Mouse (Mus musculus) lung, adult 18-20 months (tissue): ENCODE measurements around the gene Ndufa12.

Source experiments
- DNase-seq, 2 experiments: peaks; one replicate each; pipeline ENCODE4 v3.0.0; 2022; ENCODE audit warnings: mixed read lengths in 2 of 2

Ndufa12 gene

DNA sequence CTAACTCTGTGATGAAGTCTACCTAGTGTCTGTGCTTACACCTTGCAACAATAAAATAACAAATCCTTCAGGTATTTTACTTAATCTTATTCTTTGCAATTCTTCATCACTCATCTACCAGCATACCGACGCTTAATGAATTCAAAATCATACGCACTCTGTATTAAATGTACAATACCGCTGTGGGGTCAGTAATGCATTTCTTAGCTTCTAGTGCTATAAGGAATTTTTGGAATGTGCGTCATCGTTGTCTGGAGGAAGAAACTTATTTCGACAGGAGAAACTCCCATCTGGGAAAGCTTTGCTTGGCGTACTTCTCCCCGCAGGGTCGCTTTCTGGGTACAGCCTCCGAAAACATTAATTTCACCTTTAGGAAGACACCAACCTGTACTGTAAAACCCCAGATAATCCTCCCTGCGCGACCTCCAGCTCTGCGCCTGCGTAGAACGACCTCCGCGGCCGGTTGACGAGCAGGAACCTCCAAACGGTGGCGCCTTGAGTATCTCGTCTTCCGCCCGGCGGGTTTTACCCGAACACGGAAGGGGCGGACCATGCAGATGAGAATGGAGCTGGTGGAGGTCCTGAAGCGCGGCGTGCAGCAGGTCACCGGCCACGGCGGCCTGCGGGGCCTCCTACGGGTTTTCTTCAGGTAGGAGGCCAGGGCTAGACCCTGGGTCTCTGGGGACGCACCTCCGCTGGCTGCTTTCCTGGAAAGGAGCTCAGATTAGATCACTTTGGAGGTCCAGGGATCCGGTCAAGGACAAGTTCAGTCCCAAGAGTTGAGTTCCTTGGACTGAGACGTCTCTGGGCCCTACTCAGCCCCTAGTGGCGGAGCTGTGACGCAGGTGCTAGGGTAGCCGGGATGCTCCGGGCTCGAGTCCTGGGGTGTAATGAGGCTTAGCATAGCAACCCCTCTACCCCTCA, at the start of gene Ndufa12:
TSS of gene Ndufa12 (plus strand) at position 239 of the 924 bp plus-strand sequence.
- DNase-seq: peak; percentile 94 to 95

DNA sequence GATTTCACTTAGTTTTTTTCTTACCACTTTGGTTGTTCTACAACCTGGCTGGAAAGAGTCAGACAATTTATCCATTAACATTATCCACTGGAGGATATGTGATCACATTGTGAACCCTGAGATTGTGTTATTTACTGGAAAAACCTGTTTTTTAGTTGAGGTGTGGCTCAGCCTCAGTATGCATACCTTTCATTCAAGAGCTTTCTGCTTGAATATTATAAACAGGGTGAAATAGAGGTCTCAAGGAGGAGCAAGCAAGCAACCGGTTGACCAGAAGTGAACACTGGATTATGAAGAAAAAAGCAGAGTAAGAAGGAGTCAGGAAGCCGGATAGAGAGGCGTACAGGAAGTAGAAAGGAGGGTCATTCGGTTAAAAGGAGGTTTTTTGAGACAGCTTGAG, 47.0 kb upstream of the Ndufa12 start:
- DNase-seq: peak in 1 of 2 experiments; percentile 20

DNA sequence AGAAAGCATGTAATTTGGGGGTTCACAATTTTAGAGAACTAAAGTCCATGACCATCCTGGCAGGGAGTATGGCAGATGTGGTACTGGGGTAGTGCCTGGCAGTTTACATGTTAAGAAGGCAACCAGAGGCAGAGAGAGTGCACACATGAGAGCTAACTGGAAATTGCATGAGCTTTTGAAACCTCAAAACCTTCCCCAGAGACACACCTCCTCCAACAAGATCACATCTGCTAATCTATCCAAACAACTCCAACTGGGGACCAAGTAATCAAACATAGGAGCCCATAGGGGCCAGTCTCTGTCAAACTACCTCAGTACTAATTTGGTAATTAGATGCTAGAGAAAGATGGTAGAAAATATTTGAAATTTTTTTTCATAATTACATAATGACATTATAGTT, 44.7 kb upstream of the Ndufa12 start:
- DNase-seq: no peak

DNA sequence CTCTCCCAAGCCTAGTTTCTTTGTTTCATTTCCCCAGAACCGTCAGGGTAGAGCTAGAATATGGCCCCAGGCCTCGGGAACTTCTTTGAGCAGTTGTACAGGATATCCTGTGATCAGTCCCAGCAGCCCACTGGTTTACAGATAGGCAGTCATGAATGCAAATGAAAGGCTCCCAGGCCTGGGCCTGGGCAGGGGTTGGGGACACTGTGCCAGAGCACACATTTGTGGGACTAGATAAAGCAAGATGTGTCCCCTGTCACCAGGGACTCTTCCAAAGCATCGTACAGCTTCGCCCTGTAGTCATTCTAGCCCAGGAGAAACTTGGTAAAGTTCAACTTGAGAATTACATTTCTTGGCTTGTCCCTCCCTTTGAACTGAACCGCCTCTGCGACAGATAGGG, 39.6 kb upstream of the Ndufa12 start:
- DNase-seq: no peak

DNA sequence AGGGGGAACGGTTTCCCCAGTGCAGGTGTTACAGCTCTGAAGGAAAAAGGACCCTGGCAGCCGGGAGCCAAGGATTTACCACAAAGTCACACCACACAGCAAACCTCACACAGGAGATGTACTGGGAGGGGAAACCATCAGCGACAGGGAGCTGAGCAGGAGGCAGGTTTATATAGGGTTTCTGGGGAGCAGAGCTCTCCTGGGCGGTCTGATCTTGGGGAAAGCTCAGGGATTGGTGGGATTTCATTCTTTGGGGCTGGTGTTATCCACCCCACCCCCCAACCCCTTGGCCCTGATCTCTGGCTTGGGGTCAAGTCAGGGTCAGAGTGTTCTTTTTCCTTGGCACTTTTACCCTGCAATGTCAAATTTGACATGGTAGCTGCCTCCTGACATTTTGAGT, 39.1 kb upstream of the Ndufa12 start:
- no peak for DNase-seq

DNA sequence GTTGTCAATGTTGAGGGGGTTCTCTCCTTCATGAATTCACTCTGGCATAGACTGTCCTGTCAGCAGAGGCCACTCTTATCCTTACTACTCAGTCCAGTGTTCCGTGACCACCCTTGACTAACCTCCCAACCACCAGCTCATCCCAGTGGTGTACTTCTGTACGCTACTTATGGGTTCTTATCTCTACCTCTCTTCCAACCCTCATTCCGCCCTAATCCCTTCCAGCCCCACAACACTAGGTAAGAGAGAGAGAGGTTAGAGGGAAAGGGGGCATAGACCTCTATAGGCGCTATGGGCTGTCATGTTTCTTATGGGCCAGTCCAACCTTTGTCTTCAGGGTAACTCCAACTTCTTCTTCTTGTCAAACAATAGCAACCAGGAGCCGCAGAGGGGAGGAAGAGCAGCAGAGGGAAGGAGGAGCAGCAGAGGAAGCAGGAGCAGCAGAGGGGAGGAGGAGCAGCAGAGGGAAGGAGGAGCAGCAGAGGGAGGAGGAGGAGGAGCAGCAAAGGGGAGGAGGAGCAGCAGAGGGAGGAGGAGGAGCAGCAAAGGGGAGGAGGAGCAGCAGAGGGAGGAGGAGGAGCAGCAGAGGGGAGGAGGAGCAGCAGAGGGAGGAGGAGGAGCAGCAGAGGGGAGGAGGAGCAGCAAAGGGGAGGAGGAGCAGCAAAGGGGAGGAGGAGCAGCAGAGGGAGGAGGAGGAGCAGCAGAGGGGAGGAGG, 37.3 kb upstream of the Ndufa12 start:
- no peak for DNase-seq

DNA sequence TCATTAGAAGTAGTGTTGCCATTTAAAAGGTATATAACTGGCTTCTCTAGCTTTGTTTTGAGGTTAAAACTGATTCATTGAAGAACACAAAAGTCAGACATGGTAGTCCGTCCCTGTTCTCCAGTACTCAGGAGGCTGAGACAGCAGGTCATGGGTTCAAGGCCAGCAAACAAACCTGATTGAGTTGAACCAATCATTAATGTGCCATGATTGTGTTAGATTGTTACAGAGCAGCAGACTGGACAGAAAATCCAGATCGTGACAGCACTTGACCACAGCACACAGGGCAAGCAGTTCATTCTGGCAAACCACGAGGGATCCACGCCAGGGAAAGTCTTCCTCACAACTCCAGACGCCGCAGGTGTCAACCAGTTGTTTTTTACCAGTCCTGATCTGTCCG, 36.5 kb upstream of the Ndufa12 start:
- no peak for DNase-seq

DNA sequence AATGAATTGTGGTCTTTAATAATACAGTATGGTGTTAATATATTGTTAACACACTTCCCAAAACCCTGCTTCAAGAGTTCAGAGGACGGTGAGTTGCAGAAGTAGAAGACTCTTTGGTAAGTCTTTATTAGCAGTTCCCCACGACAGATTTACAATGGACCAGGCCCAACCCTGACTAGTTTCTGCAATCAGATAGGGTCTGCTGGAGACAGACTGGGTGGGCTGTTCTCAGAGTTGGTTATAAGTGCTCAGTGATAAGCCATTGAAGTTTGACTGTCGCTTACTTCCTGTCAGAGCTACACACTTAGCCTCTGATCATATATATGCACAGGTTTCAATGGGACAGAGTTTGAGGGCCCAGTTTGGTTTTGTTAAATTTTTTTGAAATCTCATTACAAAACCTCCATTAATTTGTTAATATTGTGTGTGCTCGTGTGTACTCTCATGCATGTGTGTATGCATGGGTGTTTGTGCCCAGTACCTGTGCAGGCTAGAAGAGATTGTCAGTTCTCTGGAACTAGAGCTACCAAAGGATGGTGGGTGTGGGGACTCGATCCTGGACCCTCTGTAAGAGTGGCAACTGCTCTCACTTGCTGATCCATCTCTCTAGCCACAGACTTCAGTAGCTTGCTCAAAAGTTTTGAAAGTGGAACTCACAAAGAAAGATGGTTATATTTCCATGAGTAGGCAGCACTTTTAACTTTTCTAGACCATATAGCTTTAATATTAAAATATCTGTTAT, 34.2 kb upstream of the Ndufa12 start:
- no peak for DNase-seq

DNA sequence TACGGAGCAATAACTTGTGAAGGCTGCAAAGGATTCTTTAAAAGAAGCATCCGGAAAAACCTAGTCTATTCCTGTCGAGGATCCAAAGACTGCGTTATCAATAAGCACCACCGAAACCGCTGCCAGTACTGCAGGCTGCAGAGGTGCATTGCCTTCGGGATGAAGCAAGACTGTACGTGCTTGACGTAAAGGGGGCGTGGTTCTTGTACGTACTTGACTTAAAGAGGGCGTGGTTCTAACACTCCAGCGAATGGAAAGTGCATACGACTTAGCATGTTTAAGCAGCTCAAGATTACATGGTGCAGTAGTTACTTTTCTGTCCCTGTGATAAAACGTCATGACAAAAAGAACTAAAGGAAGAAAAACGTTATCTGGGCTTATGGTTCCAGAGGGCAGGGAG, 33.1 kb upstream of the Ndufa12 start:
- DNase-seq: no peak

DNA sequence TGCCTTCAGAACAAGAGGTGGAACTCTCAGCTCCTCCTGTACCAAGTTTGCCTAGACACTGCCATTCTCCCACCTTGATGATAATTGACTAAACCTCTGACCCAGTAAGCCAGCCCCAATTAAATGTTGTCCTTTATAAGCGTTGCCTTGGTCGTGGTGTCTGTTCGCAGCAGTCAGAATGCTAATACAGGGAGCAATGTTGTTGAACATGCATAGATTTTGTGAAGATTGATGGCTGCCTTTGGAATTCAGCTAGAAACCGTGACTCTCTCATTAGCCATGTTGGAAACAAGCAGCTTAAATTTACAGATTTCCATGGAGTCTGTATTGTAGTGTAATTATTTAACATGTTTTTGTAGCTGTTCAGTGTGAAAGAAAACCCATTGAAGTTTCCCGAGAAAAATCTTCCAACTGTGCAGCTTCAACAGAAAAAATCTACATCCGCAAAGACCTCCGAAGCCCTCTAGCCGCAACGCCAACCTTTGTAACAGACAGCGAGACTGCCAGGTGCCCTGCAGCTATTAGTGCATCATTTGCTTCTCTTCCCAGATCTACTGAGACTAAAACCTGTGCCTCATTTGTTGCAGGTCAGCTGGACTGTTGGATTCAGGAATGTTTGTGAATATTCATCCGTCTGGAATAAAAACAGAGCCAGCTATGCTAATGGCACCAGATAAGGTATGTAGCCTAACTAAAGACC, 31.3 kb upstream of the Ndufa12 start:
- DNase-seq: no peak

DNA sequence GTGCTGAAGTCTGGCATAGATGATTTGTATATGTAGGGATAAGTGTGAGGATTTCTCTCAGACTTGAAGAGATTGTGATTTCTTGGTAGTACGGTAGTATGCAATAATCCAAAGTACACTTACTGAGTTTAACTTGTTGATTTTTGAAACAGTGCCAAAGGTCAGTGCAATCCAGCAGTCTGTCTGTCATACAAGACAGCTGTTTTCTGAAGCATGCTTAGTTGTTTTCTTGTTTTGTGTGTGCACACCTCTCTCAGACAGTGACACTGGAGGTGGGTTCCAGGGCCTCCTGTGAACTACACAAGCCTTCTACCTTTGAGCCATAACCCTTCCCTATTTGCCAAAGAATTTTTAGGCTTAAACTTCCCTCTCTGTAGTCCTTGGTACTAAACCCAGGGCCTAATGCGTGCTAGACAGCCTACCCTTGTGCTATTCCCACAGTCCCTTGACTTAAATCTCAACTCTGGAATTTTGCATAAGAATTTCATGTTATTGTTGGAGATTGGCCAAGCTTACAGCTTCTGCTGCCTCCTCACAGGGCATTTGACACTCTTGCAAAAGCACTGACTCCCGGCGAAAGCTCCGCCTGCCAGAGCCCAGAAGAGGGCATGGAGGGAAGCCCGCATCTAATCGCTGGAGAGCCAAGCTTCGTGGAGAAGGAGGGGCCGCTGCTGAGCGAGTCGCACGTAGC, 26.9 kb upstream of the Ndufa12 start:
- no peak for DNase-seq

DNA sequence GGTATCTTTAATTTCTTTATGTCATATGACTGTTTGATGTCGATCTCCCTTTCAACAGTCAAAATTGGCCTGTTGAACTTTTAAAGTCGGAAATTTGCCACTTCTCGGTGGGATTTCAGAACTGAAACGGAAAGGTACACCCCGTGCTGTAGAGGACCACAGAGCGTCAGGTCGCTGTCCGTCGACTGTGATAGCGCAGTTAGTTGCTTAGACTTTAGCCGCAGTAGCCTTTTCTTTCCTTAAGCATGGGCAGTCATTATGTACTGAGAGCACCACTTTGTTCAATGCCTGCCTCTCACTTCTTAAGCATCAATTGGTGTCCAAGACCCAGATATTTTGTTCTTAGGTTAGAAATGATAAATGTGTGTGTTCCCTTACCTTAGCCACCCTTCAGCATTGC, 26.4 kb upstream of the Ndufa12 start:
- no peak for DNase-seq

DNA sequence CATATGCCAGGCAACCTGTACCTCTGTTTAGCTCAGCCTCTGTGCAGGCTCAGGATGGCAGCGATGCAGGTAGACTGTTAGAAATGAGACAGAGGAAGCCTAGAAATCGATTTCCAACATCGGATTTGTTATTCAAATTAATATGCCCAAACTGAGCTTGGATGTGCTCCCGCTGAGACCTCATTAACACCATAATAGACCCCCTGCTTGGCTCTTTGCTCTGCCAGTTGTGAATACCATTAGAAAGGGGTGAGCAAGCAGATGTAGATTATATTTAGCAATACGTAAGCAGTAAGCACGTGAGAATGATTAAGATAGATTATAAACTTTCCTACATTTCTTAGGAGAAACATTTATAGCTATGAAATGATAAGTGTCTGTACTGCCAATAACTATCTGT, 25.8 kb upstream of the Ndufa12 start:
- DNase-seq: no peak

DNA sequence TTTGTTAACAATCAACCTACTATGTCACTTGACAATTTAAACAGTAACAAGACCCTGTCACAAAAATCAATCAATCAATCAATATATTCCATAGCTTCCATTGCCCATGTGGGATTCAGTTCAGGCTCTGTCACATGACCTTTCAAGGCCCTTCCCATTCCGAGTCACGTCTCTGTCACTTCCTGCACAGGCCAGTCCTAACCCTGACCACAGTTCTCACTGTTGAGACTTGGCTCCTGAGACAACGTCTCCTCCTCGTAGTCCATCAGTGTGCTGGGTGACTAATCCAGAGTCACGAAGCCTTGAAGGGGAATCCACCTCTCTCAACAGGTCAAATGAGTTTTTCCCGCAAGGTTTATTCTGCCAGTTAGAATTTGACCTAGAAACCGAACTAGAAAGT, 23.9 kb upstream of the Ndufa12 start:
- DNase-seq: no peak

DNA sequence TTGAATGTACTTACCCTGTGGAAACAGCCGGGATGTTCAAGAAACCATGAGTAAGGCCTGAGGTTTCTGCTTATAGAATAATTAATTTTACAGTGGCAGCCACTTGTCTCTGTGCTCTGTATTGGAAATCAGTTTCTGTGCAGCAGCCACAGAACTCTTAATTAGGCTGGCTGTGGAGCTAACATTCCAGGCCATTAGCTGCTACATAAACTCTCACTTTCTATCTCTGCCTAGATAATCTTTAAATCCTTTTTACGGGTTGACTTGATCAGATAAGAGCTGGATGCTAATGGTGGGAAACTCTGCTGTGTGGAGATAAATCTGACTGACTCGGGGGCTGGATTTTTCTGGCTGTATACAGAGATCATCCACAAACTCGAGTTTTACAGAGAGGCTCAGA, 15.3 kb upstream of the Ndufa12 start:
- DNase-seq: no peak

DNA sequence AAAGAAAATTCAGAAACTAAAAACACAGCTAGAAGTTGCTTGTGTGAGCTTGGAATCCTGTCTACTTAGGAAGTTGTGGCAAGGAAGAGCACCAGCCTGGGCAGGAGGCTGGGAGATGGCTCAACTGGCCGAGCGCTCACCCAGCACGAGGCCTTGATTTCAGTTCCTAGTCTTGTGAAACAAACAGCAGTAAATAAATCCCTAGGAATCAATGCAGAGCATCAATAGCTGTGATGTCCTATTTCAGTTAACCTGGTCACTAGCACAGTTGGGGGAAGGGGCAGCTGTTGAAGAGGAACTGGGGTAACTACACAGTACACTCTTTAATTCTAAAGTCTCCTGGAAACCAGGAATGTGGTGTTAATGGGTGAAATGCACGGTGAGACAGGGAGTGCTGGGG, 6.5 kb downstream of the Ndufa12 start:
- no peak for DNase-seq

DNA sequence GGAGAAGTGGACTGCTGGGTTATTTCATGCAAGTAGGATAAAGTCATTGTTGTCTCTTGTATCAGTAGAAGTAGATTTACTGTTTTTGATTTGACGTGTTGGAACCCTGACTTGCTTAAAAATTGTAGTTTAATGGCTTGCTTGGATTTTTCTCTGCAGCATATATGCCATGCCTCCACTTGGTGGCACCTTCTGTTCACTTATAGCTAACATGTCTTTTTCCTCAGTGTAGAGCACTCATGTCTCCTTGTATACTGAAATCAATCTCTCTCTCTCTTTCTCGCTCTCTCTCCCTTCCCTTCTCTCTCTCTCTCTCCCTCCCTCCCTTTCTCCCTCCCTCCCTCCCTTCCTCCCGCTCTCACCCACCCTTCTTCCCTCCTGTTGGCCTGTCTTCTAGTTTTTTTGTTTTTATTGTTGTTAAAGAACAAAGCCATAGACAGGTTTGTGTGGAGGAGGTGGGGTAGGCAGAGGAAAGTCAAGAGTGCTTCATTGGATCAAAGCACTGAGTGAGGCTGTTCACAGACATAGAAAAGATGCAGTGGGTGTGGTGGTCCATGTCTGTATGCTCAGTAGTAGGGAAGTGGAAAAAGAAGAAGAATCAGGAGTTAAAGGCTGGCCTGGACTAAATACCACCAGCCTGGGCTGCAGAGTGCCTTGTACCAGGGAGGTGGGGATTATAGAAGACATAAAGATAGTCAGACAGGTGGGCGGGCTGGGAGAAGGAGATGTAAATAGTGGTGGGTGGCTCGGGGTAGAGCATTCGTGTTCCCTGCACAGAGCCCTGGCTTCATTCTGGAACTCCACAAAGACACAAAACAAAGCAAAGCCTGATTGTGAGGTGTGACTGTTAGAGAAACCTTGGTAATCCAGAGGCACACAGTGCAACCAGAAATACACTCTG, 12.4 kb downstream of the Ndufa12 start:
- DNase-seq: no peak

DNA sequence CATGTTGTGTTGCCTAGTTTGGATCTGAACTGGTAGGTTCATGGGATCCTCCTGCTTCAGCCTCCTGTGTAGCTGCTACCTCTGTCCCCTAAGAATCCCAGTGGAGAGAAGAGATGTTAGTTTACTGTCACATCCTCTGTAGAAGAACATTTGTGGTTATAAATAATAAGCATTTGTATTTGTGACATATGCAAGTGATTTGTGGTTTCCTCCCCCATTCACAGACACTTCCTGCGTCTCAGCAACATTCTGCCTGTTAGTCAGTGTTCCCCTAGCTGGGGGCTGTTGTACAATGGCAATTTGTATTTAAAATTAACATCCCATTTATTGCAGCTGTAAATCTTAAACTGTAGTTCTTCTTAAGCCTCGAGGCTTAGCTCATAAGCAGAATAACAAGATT, 13.2 kb downstream of the Ndufa12 start:
- no peak for DNase-seq

DNA sequence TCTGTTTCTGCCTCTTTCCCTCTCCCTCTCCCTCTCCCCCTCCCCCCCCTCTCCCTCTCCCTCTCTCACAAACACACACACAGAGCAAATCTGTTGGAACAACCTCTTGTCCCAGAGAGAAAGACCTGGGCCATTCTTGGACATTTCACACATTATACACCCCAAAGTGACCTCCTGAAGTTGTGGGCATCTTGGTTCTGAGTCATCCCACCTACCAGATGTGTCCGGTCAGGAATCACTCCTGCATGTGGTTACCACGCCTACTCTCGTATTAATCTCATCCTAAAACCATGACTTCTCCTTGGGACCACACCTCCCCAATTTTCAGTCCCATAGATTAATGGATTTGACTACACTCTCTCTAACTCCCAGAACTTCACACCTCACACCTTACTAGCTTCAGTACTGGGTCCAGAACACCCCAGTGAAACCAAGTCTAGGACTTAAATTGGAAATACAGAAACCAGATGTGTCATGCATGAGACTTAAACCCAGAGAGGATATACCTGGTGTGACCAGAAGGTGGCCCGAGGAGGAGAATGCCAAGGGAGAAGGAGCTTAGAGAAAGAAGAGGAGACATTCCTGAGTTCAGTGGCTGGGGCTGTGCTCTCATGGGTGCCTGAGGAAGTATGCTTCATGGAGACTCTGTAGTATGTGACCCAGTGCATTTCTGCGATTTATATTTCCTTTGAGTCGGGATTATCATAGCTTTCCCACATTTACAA, 26.7 kb downstream of the Ndufa12 start:
- DNase-seq: no peak
